Mouse (Mus musculus) layer of hippocampus, postnatal 10 days (tissue): Measurements from ENCODE around the gene Man2b1. TPM values are rescaled to one million over a fixed set of nuclear protein-coding genes. Genes with fewer than 3 reads are reported as not detected.
A peak's percentile ranks its signal among the peaks of the same experiment; 100 is the strongest.

Source experiments
- DNase-seq, 2 experiments: peaks; one replicate each; pipeline ENCODE4 v3.0.0; 2021; ENCODE audit warnings: low spot score in 2 of 2
- long read RNA-seq: library from polyadenylated mRNA; stranded (forward); transcript quantifications from one replicate; pipeline ENCODE4 v2.0.0, GENCODE M21; 2023
- total RNA-seq, 2 experiments: library from RNA; stranded (reverse); gene quantifications; 2 replicates each; pipeline ENCODE4 v1.2.3; 2021

Man2b1 gene
- 10 to 100 TPM; 32.7 to 40.1 TPM for total RNA-seq
- long read RNA-seq, transcript Man2b1-201 (24 exons, 3,822 nt): major isoform, 31 of 43 reads
- long read RNA-seq, partial matches to known transcripts: 4 of 43 reads
- long read RNA-seq, other reads (novel, unspliced or antisense): 8 of 43 reads

- peak; percentile 80 to 85 for DNase-seq
Measured at GRCm38 (mm10) chr8:85083108-85083813, at the start of gene Man2b1. Gene Man2b1 (plus strand): TSS chr8:85083270.

DNA sequence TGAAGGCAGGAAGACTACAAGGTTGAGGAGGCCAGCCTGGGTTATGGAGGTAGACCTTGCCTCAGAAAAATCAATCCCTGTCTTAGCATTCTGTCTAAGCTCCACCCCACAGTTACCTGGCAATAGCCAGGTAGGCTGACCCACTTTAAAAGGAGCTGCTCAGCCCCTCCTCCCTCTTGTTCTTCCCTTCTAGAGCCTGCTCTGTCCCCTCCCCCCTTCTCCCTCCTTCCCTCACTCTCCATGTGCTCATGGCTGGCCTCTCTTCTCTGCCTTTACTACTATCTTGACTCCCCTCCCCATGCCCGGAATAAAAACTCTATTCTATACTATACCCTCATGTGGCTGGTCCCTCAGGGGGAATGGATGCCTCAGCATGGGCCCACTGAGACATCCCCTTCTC, 49.2 kb upstream of the Man2b1 start:
- DNase-seq: no peak

GRCm38 (mm10) chr8:85034764-85035163, 48.3 kb upstream of the Man2b1 start:
- peak; percentile 69 to 77 for DNase-seq

- no peak for DNase-seq
Measured at GRCm38 (mm10) chr8:85035165-85035727, 47.8 kb upstream of the Man2b1 start.

GRCm38 (mm10) chr8:85035728-85036310, 47.3 kb upstream of the Man2b1 start:
- no peak for DNase-seq

DNA sequence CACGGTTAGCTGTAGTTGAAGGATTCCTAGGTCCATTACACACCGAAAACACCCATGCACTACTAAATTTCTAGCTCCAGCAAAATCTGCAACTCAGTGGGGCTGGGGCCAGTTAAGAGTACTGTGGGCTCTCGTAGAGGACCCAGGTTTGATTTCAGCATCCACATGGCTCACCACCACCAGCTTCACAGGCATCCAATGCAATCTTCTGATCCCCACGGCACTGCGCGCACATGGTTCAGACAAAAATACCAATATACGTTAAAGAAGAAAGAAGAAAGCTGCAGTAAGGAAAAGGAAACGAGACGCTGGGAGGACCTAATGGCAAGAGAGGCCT, 46.7 kb upstream of the Man2b1 start:
- no peak for DNase-seq

GRCm38 (mm10) chr8:85036718-85037365, 46.2 kb upstream of the Man2b1 start, which contains the start of gene Tnpo2:
Gene Tnpo2 (plus strand): TSS chr8:85036915.
- DNase-seq: peak; percentile 84 to 89

DNA sequence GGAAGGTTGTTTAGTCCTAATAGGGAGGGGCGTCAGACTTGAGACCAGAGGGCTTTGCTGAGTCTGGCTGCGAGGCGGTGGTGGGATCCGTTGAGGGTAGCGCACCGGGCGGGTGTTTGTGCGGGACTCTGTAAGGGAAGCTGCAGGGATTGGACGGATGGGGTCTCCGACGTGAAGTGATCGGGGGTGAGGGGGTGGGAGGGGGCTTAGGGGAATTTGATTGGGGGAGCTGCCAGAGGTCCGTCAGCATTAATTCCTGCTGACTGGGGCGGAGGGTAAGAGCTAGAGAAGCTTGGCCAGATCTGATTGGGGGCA, 45.7 kb upstream of the Man2b1 start:
- DNase-seq: no peak

DNA sequence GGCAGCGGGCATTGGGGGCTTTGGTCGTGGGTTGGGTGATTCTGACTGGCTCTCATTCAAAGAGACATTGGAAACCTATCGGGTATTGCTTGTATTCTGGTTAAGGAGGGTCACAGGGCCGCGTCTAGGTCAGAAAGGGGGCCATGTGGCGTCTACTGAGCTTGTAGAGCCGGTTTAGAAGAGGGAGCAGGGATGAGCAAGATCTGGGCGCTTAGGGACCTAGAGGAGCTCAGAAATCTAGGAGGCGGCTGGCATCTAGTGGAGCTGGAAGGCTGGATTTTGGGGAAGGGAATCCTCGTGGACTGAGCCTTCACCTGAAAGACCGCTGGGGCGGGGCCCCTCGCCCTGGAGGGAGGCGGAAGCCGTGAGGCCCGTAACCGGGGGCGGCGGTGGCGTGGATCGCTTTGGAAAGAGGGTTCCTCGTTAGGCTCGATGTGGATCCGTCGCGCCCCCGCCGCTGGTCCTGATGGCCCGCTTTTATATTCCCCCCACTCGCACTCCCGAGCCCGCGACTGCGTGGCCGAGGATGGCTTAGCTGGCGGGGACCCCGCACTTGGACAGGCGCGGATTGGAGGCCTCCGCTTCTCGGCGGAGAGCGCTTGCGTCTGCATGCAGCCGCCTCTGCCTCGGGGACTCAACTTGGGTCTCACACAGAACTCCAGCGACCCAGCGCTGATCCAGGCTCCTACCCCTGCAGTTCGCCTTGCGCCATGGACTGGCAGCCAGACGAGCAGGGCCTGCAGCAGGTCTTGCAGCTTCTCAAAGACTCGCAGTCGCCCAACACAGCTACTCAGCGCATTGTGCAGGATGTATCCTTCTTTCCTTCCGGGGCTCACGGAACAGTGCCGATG, 45.2 kb upstream of the Man2b1 start:
- peak; percentile 42 to 57 for DNase-seq

GRCm38 (mm10) chr8:85043619-85044018, 39.5 kb upstream of the Man2b1 start:
- no peak for DNase-seq

GRCm38 (mm10) chr8:85057367-85057766, 25.7 kb upstream of the Man2b1 start:
- DNase-seq: no peak

DNA sequence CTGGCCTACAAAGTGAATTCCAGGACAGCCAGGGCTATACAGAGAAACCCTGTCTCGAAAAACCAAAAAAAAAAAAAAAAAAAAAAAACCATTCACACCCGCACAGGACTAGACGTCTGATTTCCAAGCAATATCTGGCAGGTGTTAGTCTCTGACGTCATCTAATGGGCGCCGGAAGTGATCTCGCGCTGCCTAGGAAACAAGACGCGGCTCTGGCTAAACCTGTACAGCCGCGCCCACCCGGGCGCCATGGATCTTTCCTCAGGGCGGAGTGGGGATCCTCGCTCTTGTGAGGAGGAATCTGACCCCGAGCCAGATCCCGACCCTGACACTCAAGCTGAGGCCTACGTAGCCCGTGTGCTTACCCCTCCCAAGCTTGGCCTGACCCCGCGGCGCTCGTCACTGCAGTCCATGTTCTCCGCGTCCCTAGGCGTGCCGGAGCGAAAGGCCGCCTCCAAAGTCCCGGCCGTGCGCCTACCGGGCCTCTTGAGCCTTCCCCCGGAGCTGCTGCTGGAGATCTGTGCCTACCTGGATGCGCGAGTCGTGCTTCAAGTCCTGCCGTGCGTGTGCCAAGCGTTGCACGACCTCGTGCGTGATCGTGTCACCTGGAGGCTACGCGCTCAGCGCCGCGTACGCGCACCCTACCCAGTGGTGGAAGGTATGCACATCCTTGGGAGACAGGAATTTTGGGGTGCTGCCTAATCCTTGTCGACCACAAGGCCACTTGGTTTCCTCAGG, 23.0 kb upstream of the Man2b1 start, which contains the start of gene Fbxw9:
Fbxw9 (plus strand) TSS at position 177 of the 738 bp plus-strand sequence.
- peak; percentile 88 to 89 for DNase-seq

DNA sequence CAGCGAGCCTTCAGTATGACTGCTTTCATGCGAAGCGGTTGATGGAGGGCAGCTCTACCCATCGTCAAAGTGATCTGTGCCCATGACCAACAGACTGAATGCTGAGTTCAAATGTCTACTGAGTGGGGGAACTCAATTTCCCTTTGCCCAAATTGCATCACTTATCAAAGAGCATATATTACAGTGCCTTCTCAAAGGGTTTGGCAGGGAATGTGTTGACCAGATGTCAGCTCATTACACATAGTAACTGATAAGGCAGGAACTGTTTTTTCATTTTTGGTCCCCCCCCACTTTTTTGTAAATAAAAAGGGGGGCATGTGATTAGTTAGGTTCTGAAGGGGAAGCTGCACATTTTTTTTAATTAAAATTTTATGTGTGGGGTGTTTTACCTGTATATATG, 20.5 kb upstream of the Man2b1 start:
- no peak for DNase-seq

- DNase-seq: no peak
Measured at GRCm38 (mm10) chr8:85065213-85065612, 17.9 kb upstream of the Man2b1 start.

DNA sequence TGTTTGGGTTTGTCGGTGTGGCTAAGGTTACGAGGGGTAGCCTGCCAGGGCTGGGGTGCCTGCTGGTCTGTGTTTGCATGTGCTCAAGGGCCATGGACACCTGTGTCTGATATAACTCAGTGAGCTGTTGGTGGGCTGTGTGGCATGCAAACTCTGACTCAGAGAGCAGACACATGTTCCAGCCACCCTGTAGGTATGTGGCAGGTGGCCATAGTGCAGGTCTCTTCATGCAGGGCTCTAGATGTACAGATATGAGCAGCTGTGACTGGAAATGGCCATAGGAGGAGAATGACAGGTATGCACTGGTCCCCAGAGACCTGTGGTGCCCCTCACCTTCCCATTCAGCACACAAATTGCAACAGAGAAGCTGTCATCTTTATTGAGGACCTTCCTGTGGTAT, 15.9 kb upstream of the Man2b1 start:
- no peak for DNase-seq

DNA sequence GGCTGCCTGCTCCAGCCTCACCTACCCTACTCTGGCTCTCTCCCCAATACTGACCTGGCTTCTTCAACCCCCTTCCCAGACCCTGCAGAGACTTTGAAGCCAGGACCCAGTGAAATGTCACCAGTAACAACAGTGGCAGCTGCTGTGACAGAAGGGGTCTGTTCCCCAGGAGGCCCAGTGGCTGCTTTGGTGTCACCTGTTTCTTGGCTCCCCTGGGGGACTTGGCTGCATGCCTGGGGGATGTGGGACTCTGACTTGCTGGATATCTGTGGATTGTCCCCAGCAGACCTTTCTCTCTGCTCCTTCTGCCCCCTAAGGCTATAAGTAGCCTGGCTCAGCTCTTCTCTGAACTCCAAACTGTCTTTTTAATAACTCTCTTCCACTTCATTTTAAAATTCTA, 15.1 kb upstream of the Man2b1 start, which contains the start of gene Gm5741:
Gm5741 (minus strand) TSS at position 1 of the 400 bp plus-strand sequence.
- DNase-seq: no peak

DNA sequence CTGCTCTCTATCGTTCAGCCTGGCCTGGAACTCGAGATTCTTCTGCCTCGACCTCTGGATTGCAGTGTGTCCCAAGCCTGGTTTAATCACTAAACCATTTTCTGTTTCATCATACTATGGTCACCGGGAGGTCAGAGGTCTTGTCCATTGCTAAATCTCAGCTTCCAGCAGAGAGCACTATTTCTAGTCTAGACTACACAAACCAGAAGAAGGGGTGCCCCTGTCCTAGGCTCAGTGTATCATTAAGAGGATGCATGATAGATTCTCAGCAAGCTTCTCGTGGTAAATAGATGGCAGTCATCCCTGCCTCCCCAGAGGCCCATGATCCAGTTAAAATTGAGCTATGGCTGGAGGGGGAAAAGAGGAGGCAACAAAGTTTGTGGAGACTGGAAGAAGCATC, 12.0 kb upstream of the Man2b1 start:
- DNase-seq: no peak

DNA sequence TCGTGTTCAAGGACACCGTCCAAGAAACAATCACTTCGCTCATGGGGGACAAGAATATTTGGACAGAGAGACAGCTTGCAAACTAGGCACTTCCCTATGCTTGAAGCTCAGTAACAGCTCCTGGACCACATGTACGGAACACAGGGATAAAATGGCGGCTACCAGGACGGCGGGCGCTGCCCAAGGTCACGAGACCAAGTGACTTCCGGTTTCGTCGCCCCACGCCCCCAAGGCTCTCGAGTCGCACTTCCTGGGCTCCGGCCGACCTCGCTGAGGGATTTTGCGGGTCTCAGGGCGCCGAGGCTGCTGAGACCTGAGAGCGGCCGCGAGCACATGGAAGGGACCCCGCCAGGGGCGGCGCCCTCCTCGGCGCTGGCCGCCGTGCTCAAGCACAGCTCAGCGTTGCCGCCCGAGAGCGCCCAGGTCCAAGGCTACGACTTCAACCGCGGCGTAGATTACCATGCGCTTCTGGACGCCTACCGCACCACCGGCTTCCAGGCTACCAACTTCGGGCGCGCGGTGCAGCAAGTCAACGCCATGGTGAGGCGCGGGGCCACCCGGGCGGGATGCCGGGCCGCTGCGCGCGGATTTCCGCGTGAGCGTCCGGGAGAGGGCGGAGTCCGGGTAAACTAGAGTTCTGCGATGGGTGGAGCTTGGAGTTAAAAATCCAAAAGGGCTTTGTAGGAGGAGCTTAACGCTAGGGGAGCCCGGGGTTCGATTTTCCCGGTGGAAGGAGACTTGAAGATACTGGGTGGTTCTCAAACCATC, 11.4 kb upstream of the Man2b1 start, which contains the start of gene Dhps:
Dhps (plus strand) TSS at position 244 of the 768 bp plus-strand sequence.
- peak; percentile 84 to 90 for DNase-seq

DNA sequence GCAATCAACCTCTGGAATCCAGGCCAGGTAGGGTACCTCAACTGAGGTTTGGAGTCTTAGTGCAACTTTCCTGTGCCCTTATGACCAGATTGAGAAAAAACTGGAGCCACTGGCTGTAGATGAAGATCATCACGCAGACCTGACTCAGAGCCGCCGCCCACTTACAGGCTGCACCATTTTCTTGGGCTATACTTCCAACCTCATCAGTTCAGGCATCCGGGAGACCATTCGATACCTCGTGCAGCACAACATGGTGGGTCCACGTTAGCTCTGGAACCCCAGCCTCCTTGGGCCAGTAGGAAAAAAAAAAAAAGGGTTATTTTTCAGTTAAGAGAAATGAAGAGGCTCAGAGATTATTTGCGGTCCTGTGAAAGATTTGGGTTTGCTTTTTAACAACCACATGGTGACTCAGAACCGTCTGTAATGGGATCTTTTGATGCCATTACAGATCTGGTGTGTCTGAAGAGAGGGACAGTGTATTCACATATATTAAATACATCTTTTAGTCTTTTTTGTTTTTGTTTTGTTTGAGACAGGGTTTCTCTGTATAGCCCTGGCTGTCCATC, 10.6 kb upstream of the Man2b1 start:
- DNase-seq: no peak
